Mouse (Mus musculus): Measurements from ENCODE around the gene Dync2li1. TPM values are rescaled to one million over a fixed set of nuclear protein-coding genes. Genes with fewer than 3 reads are reported as not detected.

Dync2li1 gene
- polyA plus RNA-seq, 1 experiment from 2014 or later = 33.5 TPM

DNA sequence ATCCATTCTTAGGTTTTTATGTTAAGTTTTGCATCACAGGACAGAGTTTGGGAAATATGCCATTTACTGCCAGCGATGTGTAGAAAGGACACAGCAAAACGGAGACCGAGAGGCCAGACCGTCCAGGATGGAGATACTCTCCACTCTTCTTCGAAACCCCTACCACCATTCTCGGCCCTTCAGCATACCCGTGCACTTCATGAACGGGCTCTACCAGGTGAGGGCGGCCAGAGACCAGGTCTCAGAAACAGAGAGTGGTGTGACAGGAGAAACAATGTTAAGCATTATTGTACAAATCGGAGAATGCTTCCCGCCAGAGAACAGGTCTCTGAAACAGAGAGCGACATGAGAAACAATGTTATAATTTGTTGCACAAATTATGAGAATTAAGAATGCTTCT is 28.4 kb upstream of the Dync2li1 start:
- Histone ChIP-seq H3K4me1 (peaks cover 12% of the 10 kb centered on the region; the same call in 1 of the 2 replicates), H3K4me2 (no peak overlapping the region), H3K9me3 (no peaks in the 10 kb centered on the region), H3K36me3 (replicated peaks) (no peaks in the 10 kb centered on the region), H3K27me3 (replicated peaks) (no peaks in the 10 kb centered on the region), H3K27ac (no peak overlapping the region), H3K9ac (no peak overlapping the region), H3K4me3 (no peak overlapping the region)
- 93% methylated on average over 12 of the region's 12 CpGs for WGBS
- no peak for ATAC-seq (replicated peaks)

DNA sequence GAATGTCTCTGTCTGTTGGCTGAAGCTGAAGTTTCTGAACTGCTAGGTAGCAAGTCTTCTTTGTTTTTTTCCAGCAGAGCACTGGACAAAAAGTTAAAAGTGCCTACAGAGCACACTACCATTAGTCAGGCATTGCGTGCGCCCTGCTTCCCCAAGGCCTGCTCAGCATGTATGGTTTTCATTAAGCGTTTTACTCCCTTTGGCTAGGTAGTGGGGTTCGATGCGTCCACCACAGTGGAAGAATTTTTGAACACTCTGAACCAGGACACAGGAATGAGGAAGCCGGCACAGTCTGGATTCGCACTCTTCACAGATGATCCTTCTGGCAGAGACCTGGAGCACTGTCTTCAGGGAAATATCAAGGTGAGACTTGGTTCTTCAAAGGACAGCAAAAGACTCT is 27.4 kb upstream of the Dync2li1 start:
- Histone ChIP-seq H3K27ac (no peak overlapping the region), H3K4me3 (no peak overlapping the region), H3K27me3 (replicated peaks) (no peaks in the 10 kb centered on the region), H3K4me2 (no peak overlapping the region), H3K9me3 (no peaks in the 10 kb centered on the region), H3K9ac (no peak overlapping the region), H3K4me1 (peaks cover 12% of the 10 kb centered on the region; the same call in 1 of the 2 replicates), H3K36me3 (replicated peaks) (no peaks in the 10 kb centered on the region)
- 93% methylated on average over 7 of the region's 7 CpGs for WGBS
- no peak for ATAC-seq (replicated peaks)

DNA sequence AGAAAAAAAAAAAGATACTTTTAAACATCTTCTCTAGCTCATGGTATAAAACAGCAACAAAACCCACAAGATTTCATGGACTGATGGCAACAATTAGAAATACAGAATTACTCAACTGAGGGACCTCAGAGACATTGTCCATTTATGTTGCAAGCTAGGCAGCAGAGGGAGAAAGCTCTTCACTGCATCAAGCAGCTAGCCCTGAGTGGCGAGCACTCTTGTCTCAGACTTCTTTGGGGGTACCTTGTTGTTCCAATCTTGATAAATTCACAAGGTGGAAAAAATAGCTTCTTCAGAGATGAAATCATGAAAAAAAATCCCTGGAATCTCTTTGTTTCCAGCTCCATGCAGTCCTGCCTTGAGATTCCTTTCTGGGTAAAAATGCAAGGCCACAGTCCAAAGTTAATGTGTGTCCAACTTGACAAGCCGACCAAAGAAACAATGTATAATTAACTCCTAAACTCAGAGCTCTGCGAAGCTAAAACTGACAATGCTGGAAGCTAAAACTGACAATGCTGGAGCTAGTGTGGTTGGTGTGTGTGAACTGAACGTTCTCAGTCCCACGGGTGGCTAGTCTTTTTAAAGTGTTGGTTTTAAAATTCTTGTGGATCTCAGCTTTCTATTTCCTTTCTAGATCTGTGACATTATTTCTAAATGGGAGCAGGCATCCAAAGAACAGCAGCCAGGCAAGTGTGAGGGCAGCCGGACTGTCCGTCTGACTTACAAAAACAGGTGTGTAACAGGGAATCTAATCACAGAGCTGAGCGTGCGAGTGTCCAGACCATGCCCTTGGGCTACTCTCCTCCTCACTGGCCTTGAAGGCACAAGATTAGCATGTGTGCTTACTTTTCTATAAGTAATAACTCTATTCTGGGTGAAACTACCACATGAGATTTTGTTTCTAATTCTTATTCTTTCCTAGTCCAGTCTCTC is 26.0 kb upstream of the Dync2li1 start:
- H3K36me3 ChIP-seq (replicated peaks) = no peaks in the 10 kb centered on the region
- H3K9me3 ChIP-seq = no peaks in the 10 kb centered on the region
- no peak overlapping the region for H3K9ac ChIP-seq
- WGBS = 75% methylated on average over 9 of the region's 9 CpGs
- no peak overlapping the region for H3K27ac ChIP-seq
- no peak overlapping the region for H3K4me2 ChIP-seq
- H3K27me3 ChIP-seq (replicated peaks) = no peaks in the 10 kb centered on the region
- no peak overlapping the region for H3K4me3 ChIP-seq
- no peak for ATAC-seq (replicated peaks)
- peaks cover 12% of the 10 kb centered on the region; the same call in 1 of the 2 replicates for H3K4me1 ChIP-seq

DNA sequence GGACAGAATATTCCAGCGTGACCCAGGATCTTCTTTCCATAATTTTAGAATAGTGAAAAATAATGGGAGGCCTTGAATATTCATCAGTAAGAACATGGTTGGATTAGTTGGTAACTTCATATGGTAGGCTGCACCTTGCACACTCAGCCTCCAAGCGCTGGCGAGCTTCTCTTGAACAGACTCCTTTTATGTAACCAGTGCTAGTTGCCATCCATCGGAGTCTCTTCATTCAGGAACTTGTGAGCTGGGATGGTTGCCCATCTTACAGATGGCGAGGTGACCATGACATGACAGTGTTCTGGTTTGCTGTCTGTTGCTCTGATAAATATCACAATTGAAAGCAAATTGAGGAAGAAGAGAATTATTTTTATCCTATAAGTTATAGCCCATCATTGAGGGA is 24.5 kb upstream of the Dync2li1 start:
- Histone ChIP-seq H3K4me1 (peaks cover under 1% of the 10 kb centered on the region; the same call in 1 of the 2 replicates), H3K4me3 (no peak overlapping the region), H3K4me2 (no peak overlapping the region), H3K9ac (no peak overlapping the region), H3K27me3 (replicated peaks) (no peaks in the 10 kb centered on the region), H3K9me3 (no peaks in the 10 kb centered on the region), H3K27ac (no peak overlapping the region), H3K36me3 (replicated peaks) (no peaks in the 10 kb centered on the region)
- ATAC-seq (replicated peaks) = no peak
- 90% methylated on average over 5 of the region's 5 CpGs for WGBS

DNA sequence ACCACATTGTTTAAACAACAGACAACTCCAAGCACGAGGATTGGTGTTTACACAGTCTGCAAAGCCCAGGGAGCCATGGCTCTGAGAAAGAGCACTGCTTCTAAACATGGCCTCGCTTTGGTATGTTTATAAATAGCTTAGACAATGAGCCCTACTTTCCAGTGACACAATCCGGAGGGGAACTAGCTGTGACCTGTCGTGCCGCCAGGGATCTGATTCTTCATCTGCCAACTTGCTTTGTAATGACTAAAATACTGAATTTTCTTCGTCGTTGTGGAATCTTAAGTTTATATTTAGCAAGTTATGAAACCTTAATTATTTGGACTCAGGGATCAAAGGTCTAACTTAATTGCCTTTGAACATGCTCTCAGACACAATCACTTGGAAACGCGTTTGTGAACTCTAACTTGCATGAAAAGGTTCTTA is 23.1 kb upstream of the Dync2li1 start:
- Histone ChIP-seq H3K4me1 (no peaks in the 10 kb centered on the region), H3K36me3 (replicated peaks) (no peaks in the 10 kb centered on the region), H3K27ac (no peak overlapping the region), H3K4me2 (no peak overlapping the region), H3K4me3 (no peak overlapping the region), H3K9ac (no peak overlapping the region), H3K9me3 (no peaks in the 10 kb centered on the region), H3K27me3 (replicated peaks) (no peaks in the 10 kb centered on the region)
- ATAC-seq (replicated peaks) = no peak
- 68% methylated on average over 9 of the region's 9 CpGs for WGBS

DNA sequence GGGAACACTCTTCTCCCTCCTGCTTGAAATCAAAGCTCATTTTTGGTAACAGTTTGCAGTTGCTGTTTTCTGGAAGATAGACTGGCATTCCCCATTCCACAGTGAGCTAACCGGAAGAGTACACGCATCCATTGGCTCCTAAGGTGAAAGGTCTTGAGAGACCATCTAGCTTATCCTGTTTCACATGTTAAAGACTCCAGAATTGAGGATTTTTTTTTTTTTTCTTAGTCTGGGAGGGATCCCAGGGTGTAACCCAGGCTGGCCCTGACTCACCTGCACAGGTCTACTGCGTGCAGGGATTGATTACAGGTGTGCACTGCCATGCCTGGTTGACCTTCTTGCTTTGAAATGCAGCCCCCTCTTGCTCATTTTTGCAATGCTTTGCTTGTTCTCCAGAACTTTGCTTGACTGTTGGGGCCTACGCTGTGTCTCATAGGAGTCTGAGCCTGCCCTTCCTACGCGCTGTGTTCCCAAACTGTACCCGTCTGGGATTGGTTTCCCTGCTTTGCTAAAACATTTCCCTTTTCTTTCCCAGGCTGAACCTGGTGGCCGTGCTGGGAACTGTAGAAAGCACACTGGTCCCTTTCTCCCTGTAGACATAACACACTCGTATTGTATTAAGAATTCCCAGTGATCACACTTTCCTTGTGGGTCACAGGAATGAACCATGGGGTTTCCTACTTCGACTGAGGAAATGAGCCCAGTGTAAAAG is 22.4 kb upstream of the Dync2li1 start:
- Histone ChIP-seq H3K4me1 (no peaks in the 10 kb centered on the region), H3K36me3 (replicated peaks) (no peaks in the 10 kb centered on the region), H3K27me3 (replicated peaks) (no peaks in the 10 kb centered on the region), H3K27ac (no peak overlapping the region), H3K9ac (no peak overlapping the region), H3K9me3 (no peaks in the 10 kb centered on the region), H3K4me2 (no peak overlapping the region), H3K4me3 (no peak overlapping the region)
- 87% methylated on average over 10 of the region's 10 CpGs for WGBS
- ATAC-seq (replicated peaks) = no peak

DNA sequence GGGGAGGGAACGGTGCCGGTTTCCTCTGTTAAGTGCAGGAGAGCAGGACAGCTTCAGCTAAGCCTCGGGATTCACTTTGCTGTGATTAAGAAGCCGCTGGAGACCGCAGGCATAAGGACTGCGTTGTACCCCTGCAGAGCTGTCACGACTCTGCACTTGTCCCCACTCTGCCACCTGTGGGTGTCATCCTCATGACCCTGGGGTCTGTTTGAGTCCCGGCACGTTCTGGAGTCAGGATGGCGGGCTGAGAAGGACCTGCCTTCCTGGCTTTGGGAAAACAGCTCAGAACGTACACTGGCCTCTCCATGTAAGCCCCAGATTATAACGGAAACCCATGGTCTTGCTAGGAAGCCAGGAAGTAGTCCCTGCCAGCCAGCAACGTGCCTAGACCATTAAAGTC is 19.3 kb upstream of the Dync2li1 start:
- 52% methylated on average over 13 of the region's 13 CpGs for WGBS
- H3K4me3 ChIP-seq = no peak overlapping the region
- no peak overlapping the region for H3K4me2 ChIP-seq
- ATAC-seq (replicated peaks) = no peak
- no peaks in the 10 kb centered on the region for H3K27me3 ChIP-seq (replicated peaks)
- no peak overlapping the region for H3K27ac ChIP-seq
- no peak overlapping the region for H3K9ac ChIP-seq
- no peaks in the 10 kb centered on the region for H3K4me1 ChIP-seq
- no peaks in the 10 kb centered on the region for H3K36me3 ChIP-seq (replicated peaks)
- H3K9me3 ChIP-seq = no peaks in the 10 kb centered on the region

DNA sequence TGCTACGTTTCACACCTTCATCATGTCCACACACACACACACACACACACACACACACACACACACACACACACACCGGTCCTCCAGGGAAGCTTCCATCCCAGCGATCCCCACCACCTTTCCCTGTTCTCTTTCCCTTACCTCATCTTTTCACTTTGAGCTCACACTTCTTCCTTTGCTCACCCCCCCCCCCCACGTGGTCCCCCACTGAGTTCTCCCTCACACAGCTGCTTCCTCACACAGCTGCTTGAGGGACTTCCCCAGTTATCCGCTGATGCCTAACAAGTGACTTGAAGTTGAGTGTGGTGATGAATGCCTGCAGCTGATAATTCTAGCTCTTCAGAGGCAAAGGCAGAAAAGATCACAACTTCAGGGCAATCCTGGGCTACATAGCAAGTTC is 18.7 kb upstream of the Dync2li1 start:
- Histone ChIP-seq H3K9ac (no peak overlapping the region), H3K9me3 (no peaks in the 10 kb centered on the region), H3K4me1 (no peaks in the 10 kb centered on the region), H3K4me3 (no peak overlapping the region), H3K27ac (no peak overlapping the region), H3K4me2 (no peak overlapping the region), H3K27me3 (replicated peaks) (no peaks in the 10 kb centered on the region), H3K36me3 (replicated peaks) (no peaks in the 10 kb centered on the region)
- WGBS = 61% methylated on average over 5 of the region's 5 CpGs
- no peak for ATAC-seq (replicated peaks)

DNA sequence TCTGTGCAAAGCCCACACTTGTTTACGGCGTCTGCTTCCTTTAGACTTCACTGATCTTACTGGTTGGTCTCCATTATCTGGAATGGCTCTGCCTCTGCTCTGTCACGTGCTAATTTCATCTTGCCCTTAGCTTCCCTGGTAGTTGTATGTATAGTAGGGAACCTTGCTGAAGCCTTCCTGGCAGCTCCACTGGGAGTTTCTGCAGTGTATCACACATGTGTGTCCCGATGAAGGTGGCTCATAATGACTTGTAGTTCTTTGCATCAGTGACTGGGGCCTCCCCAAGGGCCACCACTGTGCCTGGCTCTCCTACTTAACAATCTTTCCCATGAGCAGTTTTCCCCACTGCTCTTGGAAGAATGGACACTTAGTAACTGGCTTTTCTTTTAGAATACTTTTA is 17.7 kb upstream of the Dync2li1 start:
- Histone ChIP-seq H3K27ac (no peak overlapping the region), H3K4me3 (no peak overlapping the region), H3K27me3 (replicated peaks) (no peaks in the 10 kb centered on the region), H3K4me1 (no peaks in the 10 kb centered on the region), H3K36me3 (replicated peaks) (no peaks in the 10 kb centered on the region), H3K9ac (no peak overlapping the region), H3K4me2 (no peak overlapping the region), H3K9me3 (no peaks in the 10 kb centered on the region)
- ATAC-seq (replicated peaks) = no peak
- 81% methylated on average over 4 of the region's 4 CpGs for WGBS

DNA sequence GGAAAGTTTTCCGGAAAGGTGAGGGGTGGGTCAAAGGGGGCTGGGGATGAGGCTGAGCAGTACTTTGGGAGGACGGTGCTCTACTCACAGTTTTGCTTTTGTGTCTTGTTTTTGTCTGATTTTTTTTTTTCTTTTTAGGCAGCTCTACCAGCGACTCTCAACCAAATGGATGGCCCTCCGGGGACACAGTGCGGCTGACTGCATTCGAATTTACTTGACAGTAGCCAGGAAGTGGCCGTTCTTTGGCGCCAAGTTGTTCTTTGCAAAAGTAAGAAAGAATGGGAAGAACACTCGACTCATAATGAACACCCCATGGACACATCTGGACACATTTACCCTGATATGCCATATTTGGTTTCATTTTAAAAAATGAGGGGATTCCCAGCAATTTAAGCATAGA is 14.8 kb upstream of the Dync2li1 start:
- Histone ChIP-seq H3K4me3 (no peak overlapping the region), H3K9me3 (no peaks in the 10 kb centered on the region), H3K27me3 (replicated peaks) (no peaks in the 10 kb centered on the region), H3K4me1 (no peaks in the 10 kb centered on the region), H3K27ac (no peak overlapping the region), H3K9ac (no peak overlapping the region), H3K4me2 (no peak overlapping the region), H3K36me3 (replicated peaks) (no peaks in the 10 kb centered on the region)
- 91% methylated on average over 9 of the region's 9 CpGs for WGBS
- ATAC-seq (replicated peaks) = no peak

DNA sequence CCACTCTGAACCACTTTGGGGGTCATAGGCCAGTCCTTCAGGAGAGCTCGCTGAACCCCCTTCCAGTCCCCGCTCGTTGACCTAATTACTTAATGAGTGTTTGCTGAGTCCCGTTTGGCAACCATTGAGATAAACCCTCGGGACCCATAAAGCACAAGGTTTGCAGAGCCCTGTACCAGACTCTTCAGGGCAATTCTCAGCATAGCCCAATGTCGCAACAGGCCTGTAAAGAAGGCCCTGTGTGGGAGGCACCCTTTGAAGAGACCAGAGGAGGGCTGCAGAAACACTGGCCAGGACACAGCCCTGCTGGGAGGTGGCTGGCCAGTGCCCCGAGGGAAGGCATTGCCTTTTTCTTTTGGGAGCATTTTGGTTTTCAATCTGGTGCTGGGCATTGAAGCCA is 14.3 kb upstream of the Dync2li1 start:
- no peak overlapping the region for H3K9ac ChIP-seq
- no peak for ATAC-seq (replicated peaks)
- H3K9me3 ChIP-seq = no peaks in the 10 kb centered on the region
- no peak overlapping the region for H3K4me3 ChIP-seq
- 83% methylated on average over 7 of the region's 7 CpGs for WGBS
- H3K4me1 ChIP-seq = no peaks in the 10 kb centered on the region
- no peak overlapping the region for H3K4me2 ChIP-seq
- no peaks in the 10 kb centered on the region for H3K27me3 ChIP-seq (replicated peaks)
- H3K36me3 ChIP-seq (replicated peaks) = no peaks in the 10 kb centered on the region
- H3K27ac ChIP-seq = no peak overlapping the region

DNA sequence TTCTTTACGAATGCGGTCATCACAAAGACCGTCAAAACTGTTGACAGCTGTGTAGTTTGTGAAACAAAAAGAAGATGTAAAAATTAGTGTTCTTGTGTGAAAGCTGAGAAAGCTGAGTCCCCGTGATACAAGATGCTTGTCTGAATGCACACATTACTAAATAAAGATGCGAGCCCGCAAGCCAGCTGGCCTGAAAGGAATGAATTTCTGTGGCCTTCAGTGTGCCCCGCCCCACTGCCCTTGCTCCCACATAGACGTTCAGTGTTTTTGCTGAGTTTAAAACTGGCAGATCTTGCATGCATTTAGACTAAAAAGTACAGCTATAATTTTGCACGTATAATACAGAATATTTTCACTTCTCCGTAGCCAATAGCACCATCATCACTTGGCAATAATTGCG is 10.5 kb upstream of the Dync2li1 start:
- Histone ChIP-seq H3K27ac (no peak overlapping the region), H3K4me1 (no peaks in the 10 kb centered on the region), H3K27me3 (replicated peaks) (no peaks in the 10 kb centered on the region), H3K9ac (no peak overlapping the region), H3K36me3 (replicated peaks) (no peaks in the 10 kb centered on the region), H3K9me3 (no peaks in the 10 kb centered on the region), H3K4me3 (no peak overlapping the region), H3K4me2 (no peak overlapping the region)
- 85% methylated on average over 11 of the region's 11 CpGs for WGBS
- no peak for ATAC-seq (replicated peaks)

All from midbrain, embryonic 15.5 days (tissue).